Mouse (Mus musculus): ENCODE results near the gene Neil3.

DNA sequence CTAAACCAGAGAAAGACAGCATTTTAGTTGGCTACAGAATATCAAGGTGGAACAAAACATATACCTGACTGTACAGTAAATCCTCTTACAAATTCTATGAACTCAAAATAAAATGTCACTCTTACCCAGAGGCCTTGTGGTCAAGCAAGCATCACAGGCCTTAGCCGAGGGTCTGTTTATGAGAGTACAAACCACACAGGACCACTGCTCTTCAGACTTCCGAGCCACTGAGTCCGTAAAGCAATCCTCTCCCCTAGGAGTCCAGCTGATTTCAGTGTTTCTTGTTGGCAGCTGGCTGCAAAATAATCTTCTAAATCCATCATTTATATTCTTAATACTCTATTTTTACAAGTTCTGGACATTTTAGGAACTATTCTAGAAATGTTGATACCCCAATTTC lies 38.0 kb downstream of the Neil3 start:
- no peak for TF ChIP-seq CTCF (IDR thresholded peaks at IDR 0.05; ENCODE audit: control insufficient read depth, insufficient read depth, insufficient replicate concordance, low read depth, low read length)
- no peak for TF ChIP-seq POLR2A (IDR thresholded peaks at IDR 0.05; ENCODE audit: control insufficient read depth, low read depth, low read length)

Data from testis, adult 2 months (tissue).